Mouse (Mus musculus): ENCODE measurements at regions not wholly inside any gene's neighbourhood (a gene's known extent, or its start where the extent isn't known, plus 50 kb on each side); places are given as distances from the start of the nearest gene placed in this dataset.

DNA sequence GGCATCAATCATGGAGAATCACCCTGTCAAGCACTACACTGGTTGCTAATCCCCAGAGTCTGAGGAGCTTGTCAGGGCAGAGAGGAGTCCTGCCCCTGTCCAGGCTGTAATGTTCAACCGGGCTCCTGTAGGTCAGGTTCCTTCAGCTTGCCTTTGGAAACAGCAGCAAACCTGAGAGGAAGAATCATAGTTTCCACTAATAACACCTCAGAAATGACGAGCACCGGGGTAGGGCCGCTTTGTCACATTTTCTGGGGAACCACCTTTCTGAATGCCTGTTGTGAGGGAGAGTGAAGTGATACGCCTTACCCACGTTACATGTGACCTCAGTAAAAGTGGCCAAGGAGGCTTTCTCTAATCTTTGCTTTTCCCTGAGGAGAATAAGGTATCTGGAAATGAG lies 263.8 kb upstream of the N4bp1 start:
- TF ChIP-seq CTCF (IDR thresholded peaks at IDR 0.05; ENCODE audit: insufficient read depth, low read depth, low read length) (no peak), POLR2A (IDR thresholded peaks at IDR 0.05; ENCODE audit: insufficient read depth, low read depth, low read length) (no peak)
